Mouse (Mus musculus): ENCODE data around the gene Tspan14. TPM values are rescaled to one million over a fixed set of nuclear protein-coding genes. Genes with fewer than 3 reads are reported as not detected.

Tspan14 gene
- polyA plus RNA-seq, 1 experiment from 2014 or later = 90.6 TPM

GRCm38 (mm10) chr14:40919521-40919920 lies 47.1 kb downstream of the Tspan14 start:
- Histone ChIP-seq H3K4me3 (no peak overlapping the region), H3K27ac (replicated peaks) (no peak overlapping the region), H3K27me3 (ENCODE audit: low read depth, poor library complexity, severe bottlenecking) (no peaks in the 10 kb centered on the region), H3K9me3 (replicated peaks) (no peaks in the 10 kb centered on the region), H3K4me1 (peaks cover 12% of the 10 kb centered on the region), H3K36me3 (peaks cover 48% of the 10 kb centered on the region)
- no peak for DNase-seq (ENCODE audit: low spot score)
- WGBS = 88% methylated on average over 7 of the region's 7 CpGs

GRCm38 (mm10) chr14:40918477-40918876 lies 48.1 kb downstream of the Tspan14 start:
- H3K36me3 ChIP-seq = peaks cover 59% of the 10 kb centered on the region
- H3K4me1 ChIP-seq = peaks cover 12% of the 10 kb centered on the region
- WGBS = 89% methylated on average over 5 of the region's 7 CpGs
- no peak overlapping the region for H3K4me3 ChIP-seq
- DNase-seq (ENCODE audit: low spot score) = no peak
- H3K27me3 ChIP-seq (ENCODE audit: low read depth, poor library complexity, severe bottlenecking) = no peaks in the 10 kb centered on the region
- H3K27ac ChIP-seq (replicated peaks) = peak overlapping the region; percentile 57; the same call in 1 of the 2 replicates
- H3K9me3 ChIP-seq (replicated peaks) = no peaks in the 10 kb centered on the region

- peak overlapping the region; percentile 57; the same call in 1 of the 2 replicates for H3K27ac ChIP-seq (replicated peaks)
- H3K4me1 ChIP-seq = peaks cover 12% of the 10 kb centered on the region
- peaks cover 59% of the 10 kb centered on the region for H3K36me3 ChIP-seq
- H3K9me3 ChIP-seq (replicated peaks) = no peaks in the 10 kb centered on the region
- peak; percentile 87 for DNase-seq (ENCODE audit: low spot score)
- 0% methylated on average over 1 of the region's 1 CpGs for WGBS
- H3K27me3 ChIP-seq (ENCODE audit: low read depth, poor library complexity, severe bottlenecking) = no peaks in the 10 kb centered on the region
- no peak overlapping the region for H3K4me3 ChIP-seq
Observed at GRCm38 (mm10) chr14:40917632-40918031, 49.0 kb downstream of the Tspan14 start.

GRCm38 (mm10) chr14:40916667-40917066 lies 49.9 kb downstream of the Tspan14 start:
- 94% methylated on average over 15 of the region's 15 CpGs for WGBS
- peaks cover 54% of the 10 kb centered on the region for H3K36me3 ChIP-seq

GRCm38 (mm10) chr14:40915838-40916237 lies 50.8 kb downstream of the Tspan14 start:
- Histone ChIP-seq H3K9me3 (replicated peaks) (no peaks in the 10 kb centered on the region), H3K27ac (replicated peaks) (no peak overlapping the region), H3K4me3 (no peak overlapping the region), H3K36me3 (peaks cover 57% of the 10 kb centered on the region), H3K27me3 (ENCODE audit: low read depth, poor library complexity, severe bottlenecking) (no peaks in the 10 kb centered on the region), H3K4me1 (peaks cover 12% of the 10 kb centered on the region)
- no peak for DNase-seq (ENCODE audit: low spot score)
- WGBS = 95% methylated on average over 8 of the region's 8 CpGs

More at GRCm38 (mm10) chr14:40916667-40917066, 49.9 kb downstream of the Tspan14 start:
- no peak for DNase-seq (ENCODE audit: low spot score)
- no peak overlapping the region for H3K4me3 ChIP-seq
- H3K4me1 ChIP-seq = peaks cover 12% of the 10 kb centered on the region
- no peaks in the 10 kb centered on the region for H3K9me3 ChIP-seq (replicated peaks)
- H3K27ac ChIP-seq (replicated peaks) = no peak overlapping the region
- H3K27me3 ChIP-seq (ENCODE audit: low read depth, poor library complexity, severe bottlenecking) = no peaks in the 10 kb centered on the region

- Histone ChIP-seq H3K9me3 (replicated peaks) (no peaks in the 10 kb centered on the region), H3K4me3 (no peak overlapping the region), H3K4me1 (peaks cover 9% of the 10 kb centered on the region), H3K27ac (replicated peaks) (no peak overlapping the region), H3K27me3 (ENCODE audit: low read depth, poor library complexity, severe bottlenecking) (no peaks in the 10 kb centered on the region), H3K36me3 (peaks cover 68% of the 10 kb centered on the region)
- no peak for DNase-seq (ENCODE audit: low spot score)
- 85% methylated on average over 3 of the region's 3 CpGs for WGBS
Observed at GRCm38 (mm10) chr14:40914701-40915100, 51.9 kb downstream of the Tspan14 start.

GRCm38 (mm10) chr14:40913709-40914108 lies 52.9 kb downstream of the Tspan14 start:
- no peak overlapping the region for H3K4me3 ChIP-seq
- peaks cover 9% of the 10 kb centered on the region for H3K4me1 ChIP-seq
- DNase-seq (ENCODE audit: low spot score) = no peak
- 89% methylated on average over 6 of the region's 6 CpGs for WGBS
- H3K27me3 ChIP-seq (ENCODE audit: low read depth, poor library complexity, severe bottlenecking) = no peaks in the 10 kb centered on the region
- peaks cover 78% of the 10 kb centered on the region for H3K36me3 ChIP-seq
- H3K9me3 ChIP-seq (replicated peaks) = no peaks in the 10 kb centered on the region
- H3K27ac ChIP-seq (replicated peaks) = no peak overlapping the region

- Histone ChIP-seq H3K9me3 (replicated peaks) (no peaks in the 10 kb centered on the region), H3K36me3 (peaks cover 94% of the 10 kb centered on the region)
Observed at GRCm38 (mm10) chr14:40911529-40911928, 55.1 kb downstream of the Tspan14 start.

GRCm38 (mm10) chr14:40908763-40909162 lies 57.8 kb downstream of the Tspan14 start:
- Histone ChIP-seq H3K4me1 (no peaks in the 10 kb centered on the region), H3K4me3 (no peak overlapping the region), H3K27me3 (ENCODE audit: low read depth, poor library complexity, severe bottlenecking) (no peaks in the 10 kb centered on the region), H3K27ac (replicated peaks) (no peak overlapping the region), H3K36me3 (peaks cover 87% of the 10 kb centered on the region), H3K9me3 (replicated peaks) (no peaks in the 10 kb centered on the region)
- no peak for DNase-seq (ENCODE audit: low spot score)
- WGBS = 90% methylated on average over 9 of the region's 9 CpGs

More at GRCm38 (mm10) chr14:40911529-40911928, 55.1 kb downstream of the Tspan14 start:
- no peak for DNase-seq (ENCODE audit: low spot score)
- Histone ChIP-seq H3K27me3 (ENCODE audit: low read depth, poor library complexity, severe bottlenecking) (no peaks in the 10 kb centered on the region), H3K4me3 (no peak overlapping the region), H3K27ac (replicated peaks) (no peak overlapping the region), H3K4me1 (no peaks in the 10 kb centered on the region)

GRCm38 (mm10) chr14:40906770-40907169 lies 59.8 kb downstream of the Tspan14 start:
- no peaks in the 10 kb centered on the region for H3K9me3 ChIP-seq (replicated peaks)
- H3K27me3 ChIP-seq (ENCODE audit: low read depth, poor library complexity, severe bottlenecking) = no peaks in the 10 kb centered on the region
- no peak overlapping the region for H3K4me3 ChIP-seq
- H3K4me1 ChIP-seq = peaks cover 12% of the 10 kb centered on the region
- peaks cover 77% of the 10 kb centered on the region for H3K36me3 ChIP-seq
- 91% methylated on average over 9 of the region's 9 CpGs for WGBS
- DNase-seq (ENCODE audit: low spot score) = no peak
- no peak overlapping the region for H3K27ac ChIP-seq (replicated peaks)

- Histone ChIP-seq H3K36me3 (peaks cover 67% of the 10 kb centered on the region), H3K27ac (replicated peaks) (no peak overlapping the region), H3K4me3 (no peak overlapping the region), H3K4me1 (peaks cover 12% of the 10 kb centered on the region), H3K27me3 (ENCODE audit: low read depth, poor library complexity, severe bottlenecking) (no peaks in the 10 kb centered on the region), H3K9me3 (replicated peaks) (no peaks in the 10 kb centered on the region)
- DNase-seq (ENCODE audit: low spot score) = no peak
- WGBS = 90% methylated on average over 8 of the region's 8 CpGs
Observed at GRCm38 (mm10) chr14:40905813-40906212, 60.8 kb downstream of the Tspan14 start.

GRCm38 (mm10) chr14:40902307-40903055 lies 64.1 kb downstream of the Tspan14 start:
- Histone ChIP-seq H3K9me3 (replicated peaks) (no peaks in the 10 kb centered on the region), H3K27me3 (ENCODE audit: low read depth, poor library complexity, severe bottlenecking) (no peaks in the 10 kb centered on the region), H3K4me3 (no peak overlapping the region), H3K27ac (replicated peaks) (no peak overlapping the region), H3K36me3 (peaks cover 34% of the 10 kb centered on the region), H3K4me1 (peaks cover 12% of the 10 kb centered on the region)
- 60% methylated on average over 12 of the region's 12 CpGs for WGBS
- DNase-seq (ENCODE audit: low spot score) = no peak

- Histone ChIP-seq H3K27ac (replicated peaks) (no peak overlapping the region), H3K4me1 (peaks cover 12% of the 10 kb centered on the region), H3K9me3 (replicated peaks) (no peaks in the 10 kb centered on the region), H3K27me3 (ENCODE audit: low read depth, poor library complexity, severe bottlenecking) (no peaks in the 10 kb centered on the region), H3K4me3 (no peak overlapping the region), H3K36me3 (peaks cover 12% of the 10 kb centered on the region)
- no peak for DNase-seq (ENCODE audit: low spot score)
- 81% methylated on average over 2 of the region's 2 CpGs for WGBS
Observed at GRCm38 (mm10) chr14:40900267-40900666, 66.3 kb downstream of the Tspan14 start.
